In genomic region chr5:137600619-137601364, GRCm38 (mm10) we compare ENCODE assay signal across 7 mouse cellular contexts. TPM values are rescaled to one million over a fixed set of nuclear protein-coding genes. Genes with fewer than 3 reads are reported as not detected.
A peak's percentile ranks its signal among the peaks of the same experiment; 100 is the strongest.
DNase-seq lines count a peak whose midpoint lies in the region; ATAC-seq lines count a peak whose summit lies in the region.

TSS of gene Mospd3 (minus strand) at chr5:137601058.

- H3K9me3 ChIP-seq in intestine, embryonic 16.5 days (ENCODE audit: control insufficient read depth, low read length) = no peaks in the 10 kb centered on the region
- H3K9me3 ChIP-seq in midbrain, embryonic 11.5 days (ENCODE audit: control insufficient read depth, low read length) = no peaks in the 10 kb centered on the region

- H3K27ac ChIP-seq in intestine, embryonic 16.5 days (ENCODE audit: low read length) = peak within 1 kb of the TSS; percentile 92
- peak within 1 kb of the TSS; percentile 61; the same call in 1 of the 2 replicates for H3K27ac ChIP-seq in midbrain, embryonic 11.5 days (ENCODE audit: low read depth, low read length)

- peak; percentile 96 for ATAC-seq in intestine, embryonic 16.5 days
- peak; percentile 95 for ATAC-seq in midbrain, embryonic 11.5 days (ENCODE audit: low FRiP score)

- no peaks in the 10 kb centered on the region for H3K36me3 ChIP-seq in intestine, embryonic 16.5 days (ENCODE audit: control insufficient read depth, insufficient read depth, low read length)
- H3K36me3 ChIP-seq in midbrain, embryonic 11.5 days (ENCODE audit: control insufficient read depth, insufficient read depth, low read length) = no peaks in the 10 kb centered on the region; the same call in 1 of the 2 replicates

- peak within 1 kb of the TSS; percentile 83 for H3K4me3 ChIP-seq in intestine, embryonic 16.5 days (ENCODE audit: low read length)
- H3K4me3 ChIP-seq in midbrain, embryonic 11.5 days (ENCODE audit: low read depth, low read length) = peak within 1 kb of the TSS; percentile 49

- H3K9ac ChIP-seq in intestine, embryonic 16.5 days (ENCODE audit: low read depth, low read length) = peak within 1 kb of the TSS; percentile 90
- H3K9ac ChIP-seq in midbrain, embryonic 11.5 days (ENCODE audit: low read length) = peak within 1 kb of the TSS; percentile 74

- peak within 1 kb of the TSS; percentile 97 for H3K4me2 ChIP-seq in intestine, embryonic 16.5 days (ENCODE audit: low read depth, low read length)
- H3K4me2 ChIP-seq in midbrain, embryonic 11.5 days = peak within 1 kb of the TSS; percentile 92

- H3K4me1 ChIP-seq in intestine, embryonic 16.5 days (ENCODE audit: control insufficient read depth, insufficient read depth, low read length) = peaks cover 22% of the 10 kb centered on the region
- peaks cover 14% of the 10 kb centered on the region for H3K4me1 ChIP-seq in midbrain, embryonic 11.5 days (ENCODE audit: control insufficient read depth, insufficient read depth, low read length)

- no peaks in the 10 kb centered on the region for H3K27me3 ChIP-seq in intestine, embryonic 16.5 days (replicated peaks; ENCODE audit: control insufficient read depth, insufficient read depth, low read length)
- H3K27me3 ChIP-seq in midbrain, embryonic 11.5 days (ENCODE audit: control insufficient read depth, insufficient read depth, low read length) = no peaks in the 10 kb centered on the region

- under 1% methylated on average over 41 of the region's 41 CpGs for WGBS in intestine, embryonic 16.5 days
- under 1% methylated on average over 41 of the region's 41 CpGs for WGBS in midbrain, embryonic 11.5 days

- DNase-seq in adrenal gland, adult 8-10 months = peak; percentile 94
- peak; percentile 97 for DNase-seq in embryo, embryonic 9.5 days (ENCODE audit: extremely low spot score)
- peak; percentile 92 to 96 for DNase-seq in gastrocnemius, postnatal 4 days (ENCODE audit: low spot score in 2 of 2)
- DNase-seq in left cerebral cortex, postnatal 36 days (ENCODE audit: low spot score in 2 of 2) = peak; percentile 95 to 96
- DNase-seq in midbrain, embryonic 11.5 days (ENCODE audit: low spot score, missing footprints) = peak; percentile 100
- peak; percentile 97 for DNase-seq in skeletal muscle tissue, adult 2 months (ENCODE audit: low read depth, low spot score)

- intact Hi-C loops in left cerebral cortex, postnatal 36 days (cut with DNase I) = loop anchor here (1.0 to 5.0 kb wide), 3 partner anchors 52 to 187 kb away; partner anchors contain the start of genes Epo, Gnb2, Mepce and Zcwpw1

RNA-seq across cellular contexts. Expression of gene Mospd3, which starts in this region (rescaled TPM):
- total RNA-seq in adrenal gland, adult 8-10 months (2022) = 10 to 100 TPM; 42.2 to 65.0 (median 52.4) TPM
- total RNA-seq in gastrocnemius, postnatal 4 days (2021) = 10 to 100 TPM; 31.1 to 35.3 TPM
- polyA plus RNA-seq in intestine, embryonic 16.5 days (2015; fragmentation: Nextera tagmentation; extraction: Ambion mirVana) = 25.2 and 28.1 TPM in 2 replicates
- 10 to 100 TPM; 19.4 to 26.4 TPM for total RNA-seq in left cerebral cortex, postnatal 36 days (2021)
- polyA plus RNA-seq in midbrain, embryonic 11.5 days (2014; fragmentation: Nextera tagmentation; extraction: Ambion mirVana) = 19.0 and 19.8 TPM in 2 replicates

Comparison
In these comparisons a context has a peak if more than half of its experiments do, and no peak if none do; other contexts are left out.
1. Peak in every context shown above with its lines: DNase-seq, ATAC-seq, H3K4me3 ChIP-seq and H3K27ac ChIP-seq.